Comparison of ENCODE assay signal across 8 mouse cellular contexts in genomic region chr5:137315084-137315903, GRCm38 (mm10). TPM values are rescaled to one million over a fixed set of nuclear protein-coding genes. Genes with fewer than 3 reads are reported as not detected.
DNase-seq lines count a peak whose midpoint lies in the region; ATAC-seq lines count a peak whose summit lies in the region.

No protein-coding gene starts in this region.

- H3K27ac ChIP-seq in forebrain, embryonic 13.5 days: peak overlapping the region; percentile 79
- H3K27ac ChIP-seq in kidney, embryonic 16.5 days (ENCODE audit: low read length): peak overlapping the region; percentile 89

- peak overlapping the region; percentile 72 for H3K4me2 ChIP-seq in forebrain, embryonic 13.5 days
- peak overlapping the region; percentile 91; the same call in 1 of the 2 replicates for H3K4me2 ChIP-seq in kidney, embryonic 16.5 days (replicated peaks; ENCODE audit: low read depth, low read length)

- no peaks in the 10 kb centered on the region for H3K9me3 ChIP-seq in forebrain, embryonic 13.5 days (replicated peaks)
- H3K9me3 ChIP-seq in kidney, embryonic 16.5 days (ENCODE audit: low read length): no peaks in the 10 kb centered on the region

- no peaks in the 10 kb centered on the region for H3K27me3 ChIP-seq in forebrain, embryonic 13.5 days
- no peaks in the 10 kb centered on the region for H3K27me3 ChIP-seq in kidney, embryonic 16.5 days (ENCODE audit: insufficient read depth, low read length)

- 0 out of 2 replicates have a peak, but pooled peaks have one; percentile 9 for ATAC-seq in forebrain, embryonic 13.5 days
- no peak for ATAC-seq in kidney, embryonic 16.5 days (ENCODE audit: low FRiP score, low TSS enrichment)

- H3K4me1 ChIP-seq in forebrain, embryonic 13.5 days: peaks cover 38% of the 10 kb centered on the region
- peaks cover 29% of the 10 kb centered on the region for H3K4me1 ChIP-seq in kidney, embryonic 16.5 days (ENCODE audit: insufficient read depth, low read length)

- H3K36me3 ChIP-seq in forebrain, embryonic 13.5 days (ENCODE audit: poor library complexity, severe bottlenecking): peaks cover 34% of the 10 kb centered on the region
- peaks cover 21% of the 10 kb centered on the region for H3K36me3 ChIP-seq in kidney, embryonic 16.5 days (ENCODE audit: insufficient read depth, low read length)

- WGBS in forebrain, embryonic 13.5 days: 35% methylated on average over 30 of the region's 30 CpGs
- 43% methylated on average over 30 of the region's 30 CpGs for WGBS in kidney, embryonic 16.5 days

- no peak overlapping the region for H3K4me3 ChIP-seq in forebrain, embryonic 13.5 days
- H3K4me3 ChIP-seq in kidney, embryonic 16.5 days (ENCODE audit: low read length): no peak overlapping the region

- H3K9ac ChIP-seq in forebrain, embryonic 13.5 days: peak overlapping the region; percentile 72
- H3K9ac ChIP-seq in kidney, embryonic 16.5 days (replicated peaks; ENCODE audit: low read length): peak overlapping the region; percentile 95

- DNase-seq in kidney, adult 18-20 months: peak; percentile 38
- no peak for DNase-seq in kidney, adult 9 months
- DNase-seq in R1 (ENCODE audit: low read depth, low spot score): peak; percentile 74
- peak; percentile 58 for DNase-seq in lung, postnatal 36 days
- DNase-seq in thymus, postnatal 36 days: peak; percentile 48 to 54
- DNase-seq in right cerebral cortex, adult 2 months (ENCODE audit: low spot score in 2 of 2): no peak

RNA-seq across cellular contexts. Expression of gene Trip6, which starts 1.1 kb away (rescaled TPM):
- polyA plus RNA-seq in forebrain, embryonic 13.5 days (2015; fragmentation: Nextera tagmentation; extraction: Ambion mirVana): 30.8 and 35.3 TPM in 2 replicates
- polyA plus RNA-seq in kidney, embryonic 16.5 days (2015; fragmentation: Nextera tagmentation; extraction: Ambion mirVana): 90.1 and 102 TPM in 2 replicates

RNA-seq across cellular contexts. Expression of gene Srrt, which starts 7.8 kb away (rescaled TPM):
- 145 and 150 TPM in 2 replicates for polyA plus RNA-seq in forebrain, embryonic 13.5 days (2015; fragmentation: Nextera tagmentation; extraction: Ambion mirVana)
- 158 and 165 TPM in 2 replicates for polyA plus RNA-seq in kidney, embryonic 16.5 days (2015; fragmentation: Nextera tagmentation; extraction: Ambion mirVana)

RNA-seq across cellular contexts. Expression of gene Slc12a9, which starts 18.1 kb away (rescaled TPM):
- polyA plus RNA-seq in forebrain, embryonic 13.5 days (2015; fragmentation: Nextera tagmentation; extraction: Ambion mirVana): 14.4 and 16.9 TPM in 2 replicates
- polyA plus RNA-seq in kidney, embryonic 16.5 days (2015; fragmentation: Nextera tagmentation; extraction: Ambion mirVana): 16.3 and 16.6 TPM in 2 replicates

RNA-seq across cellular contexts. Expression of gene Ufsp1, which starts 20.9 kb away (rescaled TPM):
- 7.1 and 7.2 TPM in 2 replicates for polyA plus RNA-seq in forebrain, embryonic 13.5 days (2015; fragmentation: Nextera tagmentation; extraction: Ambion mirVana)
- polyA plus RNA-seq in kidney, embryonic 16.5 days (2015; fragmentation: Nextera tagmentation; extraction: Ambion mirVana): 7.2 and 7.8 TPM in 2 replicates

RNA-seq across cellular contexts. Expression of gene Ache, which starts 28.0 kb away (rescaled TPM):
- 2.7 and 4.1 TPM in 2 replicates for polyA plus RNA-seq in forebrain, embryonic 13.5 days (2015; fragmentation: Nextera tagmentation; extraction: Ambion mirVana)
- 3.0 and 3.1 TPM in 2 replicates for polyA plus RNA-seq in kidney, embryonic 16.5 days (2015; fragmentation: Nextera tagmentation; extraction: Ambion mirVana)

Comparison
In these comparisons a context has a peak if more than half of its experiments do, and no peak if none do; other contexts are left out.
1. DNase-seq: peak in kidney, adult 18-20 months (single experiment), R1 (single experiment), lung, postnatal 36 days (single experiment) and thymus, postnatal 36 days (2 of 2); none in kidney, adult 9 months (single experiment) and right cerebral cortex, adult 2 months (0 of 2).